Mouse (Mus musculus): ENCODE results near the gene Zfp217.

- TF ChIP-seq CTCF (IDR thresholded peaks at IDR 0.05; ENCODE audit: insufficient read depth, low read depth, low read length) (no peak), POLR2A (IDR thresholded peaks at IDR 0.05; ENCODE audit: insufficient read depth, low read depth, low read length) (no peak)
Measured at GRCm38 (mm10) chr2:170091563-170092443, 56.1 kb downstream of the Zfp217 start.
